Mouse (Mus musculus): ENCODE measurements around the gene Dut.

Dut gene

DNA sequence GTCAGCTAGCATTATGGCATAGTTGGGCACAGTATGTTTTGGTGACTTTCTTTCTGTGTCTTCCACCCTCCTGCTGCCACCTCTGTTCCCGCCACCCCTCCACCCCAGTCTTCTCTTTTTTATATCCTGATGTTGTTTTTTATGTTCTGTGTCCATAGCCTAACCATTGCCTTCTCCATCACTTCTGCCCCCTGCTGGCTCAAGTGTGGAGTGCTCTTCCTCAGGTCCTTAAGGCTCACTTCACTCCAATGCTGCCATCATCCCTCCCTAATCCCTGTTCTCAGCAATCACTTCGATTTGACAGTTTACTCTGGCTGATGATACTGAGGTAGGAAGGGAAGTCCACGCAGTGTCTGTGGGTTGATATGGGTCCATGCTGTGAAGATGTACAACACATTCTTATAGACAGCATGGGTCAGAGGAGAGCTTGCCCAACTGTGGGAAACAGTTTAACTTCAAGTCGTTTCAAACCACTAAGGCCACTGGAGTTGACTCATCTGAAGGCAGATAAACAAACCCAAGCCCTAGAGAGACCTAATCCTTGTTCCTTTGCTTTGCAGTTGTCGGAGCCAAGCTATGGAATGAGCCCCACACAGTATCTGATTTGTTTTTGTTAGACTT, 56.9 kb downstream of the Dut start:
- DNase-seq (ENCODE audit: low spot score in 2 of 2), result no peak

DNA sequence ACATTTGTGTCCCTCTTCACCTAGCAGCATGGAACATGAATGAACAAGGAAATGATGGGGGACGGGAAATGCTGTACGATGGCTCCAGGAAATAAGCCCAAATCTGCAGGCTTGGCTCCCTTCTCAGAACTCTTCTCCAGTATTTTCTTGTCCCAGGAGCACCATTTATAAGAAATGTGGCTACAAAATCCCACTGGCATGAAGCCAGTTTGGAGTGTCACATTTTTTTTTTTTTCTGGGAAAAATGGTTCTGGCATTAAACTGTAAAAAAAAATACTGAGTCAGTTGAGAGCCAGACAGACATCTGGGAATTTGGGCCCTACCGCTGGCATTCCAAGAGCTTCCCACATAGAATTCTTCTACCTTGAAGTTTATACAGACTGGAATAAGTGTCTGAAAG, 57.8 kb downstream of the Dut start:
- DNase-seq (ENCODE audit: low spot score in 2 of 2), result peak in 1 of 2 experiments; percentile 34

DNA sequence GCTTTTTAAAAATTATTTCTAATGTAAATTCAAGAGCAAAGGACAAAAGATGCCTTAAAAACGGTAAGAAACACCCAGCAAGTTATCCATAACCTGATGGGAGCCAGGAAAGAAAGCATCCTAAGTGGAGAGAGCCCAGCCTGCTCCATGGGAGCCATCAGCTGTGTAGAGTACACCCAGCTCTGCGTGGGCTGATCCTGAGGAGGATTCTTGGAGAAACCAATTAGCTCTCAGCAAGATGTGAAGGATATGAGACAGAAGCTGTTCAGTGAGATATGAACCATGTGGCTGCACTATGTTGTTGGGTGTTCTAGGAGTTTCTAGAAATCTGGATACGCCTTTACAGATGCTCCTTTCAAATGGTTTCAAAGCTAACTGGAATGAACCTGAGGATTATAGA, 58.7 kb downstream of the Dut start:
- no peak for DNase-seq (ENCODE audit: low spot score in 2 of 2)
